Mouse (Mus musculus) forebrain, embryonic 12.5 days (tissue): ENCODE results near the gene Ezh1. TPM values are rescaled to one million over a fixed set of nuclear protein-coding genes. Genes with fewer than 3 reads are reported as not detected.

Experiments
- ATAC-seq: fragments of 200-750 bp; cut with Nextera tagmentation; 2 replicates; pipeline ENCODE4 v1.8.0; 2017; ENCODE audit warnings: moderate TSS enrichment; ENCODE audit not compliant: low FRiP score
- H3K27ac ChIP-seq: fragments of 300-500 bp; sonication (generic); 2 replicates; pipeline ENCODE4 v1.5.1; 2016; ENCODE audit warnings: mild to moderate bottlenecking
- H3K27me3 ChIP-seq: fragments of 300-500 bp; sonication (generic); 2 replicates; pipeline ENCODE4 v1.6.1; 2016; ENCODE audit warnings: mild to moderate bottlenecking
- H3K36me3 ChIP-seq: fragments of 300-500 bp; sonication (generic); replicated peaks from 2 replicates; pipeline ENCODE4 v1.6.1; 2016; ENCODE audit warnings: mild to moderate bottlenecking
- H3K4me1 ChIP-seq: fragments of 300-500 bp; sonication (generic); 2 replicates; pipeline ENCODE4 v1.6.1; 2016
- H3K4me2 ChIP-seq: fragments of 300-500 bp; sonication (generic); 2 replicates; pipeline ENCODE4 v1.6.1; 2016; ENCODE audit warnings: mild to moderate bottlenecking, moderate library complexity
- H3K4me3 ChIP-seq: fragments of 300-500 bp; sonication (generic); replicated peaks from 2 replicates; pipeline ENCODE4 v1.5.1; 2016; ENCODE audit warnings: mild to moderate bottlenecking
- H3K9ac ChIP-seq: fragments of 300-500 bp; sonication (generic); 2 replicates; pipeline ENCODE4 v1.6.1; 2016; ENCODE audit warnings: mild to moderate bottlenecking
- H3K9me3 ChIP-seq: fragments of 300-500 bp; sonication (generic); 2 replicates; pipeline ENCODE4 v1.6.1; 2016
- WGBS: fragments of 180-500 bp; shearing (Covaris S2); methylation state at CpG from one replicate; pipeline ENCODE4 v1.1.7; 2016; 5-methylcytosine and 5-hydroxymethylcytosine counted together
- polyA plus RNA-seq: library from polyadenylated mRNA; unstranded; fragments of >200 nt; fragmentation: Nextera tagmentation; extraction: Ambion mirVana; gene quantifications from 2 replicates; pipeline ENCODE4 v1.2.1, GENCODE M21; 2016

The Ezh1 gene
- polyA plus RNA-seq: 11.1 and 12.5 TPM in 2 replicates

DNA sequence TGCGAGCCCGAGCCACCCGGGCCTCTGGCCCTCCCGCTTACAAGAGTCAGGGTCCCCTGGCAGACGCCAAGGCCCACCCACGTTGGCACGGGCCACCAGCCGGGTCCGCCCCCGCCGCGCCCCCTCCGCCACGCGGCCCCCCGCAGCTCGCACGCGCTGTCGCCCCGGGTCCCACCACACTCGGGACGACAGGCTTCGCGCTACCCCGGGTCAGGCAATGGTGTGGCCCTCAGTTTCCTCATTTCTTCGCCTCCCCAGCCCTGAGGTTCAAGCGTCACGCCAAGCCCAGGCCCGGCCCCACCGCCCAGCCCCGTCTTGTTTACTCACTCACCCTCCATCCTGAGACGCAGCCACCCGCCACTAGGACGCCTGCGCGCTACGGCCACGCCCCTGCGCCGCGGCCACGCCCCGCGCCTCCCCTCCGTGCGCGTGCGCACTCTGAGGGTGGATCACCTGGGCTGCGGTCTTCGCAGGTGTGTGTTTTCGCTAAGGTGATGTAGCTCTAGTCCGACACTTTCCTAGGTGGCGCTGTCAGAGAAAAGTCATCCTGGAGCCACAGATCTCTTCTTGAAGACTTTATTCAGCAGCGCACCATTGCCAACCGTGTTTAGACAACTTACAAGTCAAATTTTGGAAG, at the start of gene Ezh1:
TSS of gene Ezh1 (minus strand) at position 399 of the 637 bp plus-strand sequence.
- Histone ChIP-seq H3K4me1 (peaks cover 28% of the 10 kb centered on the region), H3K36me3 (no peaks in the 10 kb centered on the region), H3K27me3 (peaks cover 18% of the 10 kb centered on the region), H3K9me3 (no peaks in the 10 kb centered on the region), H3K4me2 (peak within 1 kb of the TSS; percentile 99), H3K9ac (peak within 1 kb of the TSS; percentile 84), H3K4me3 (peak within 1 kb of the TSS; percentile 81), H3K27ac (no peak within 1 kb of the TSS)
- peak; percentile 91 for ATAC-seq
- under 1% methylated on average over 54 of the region's 56 CpGs for WGBS

DNA sequence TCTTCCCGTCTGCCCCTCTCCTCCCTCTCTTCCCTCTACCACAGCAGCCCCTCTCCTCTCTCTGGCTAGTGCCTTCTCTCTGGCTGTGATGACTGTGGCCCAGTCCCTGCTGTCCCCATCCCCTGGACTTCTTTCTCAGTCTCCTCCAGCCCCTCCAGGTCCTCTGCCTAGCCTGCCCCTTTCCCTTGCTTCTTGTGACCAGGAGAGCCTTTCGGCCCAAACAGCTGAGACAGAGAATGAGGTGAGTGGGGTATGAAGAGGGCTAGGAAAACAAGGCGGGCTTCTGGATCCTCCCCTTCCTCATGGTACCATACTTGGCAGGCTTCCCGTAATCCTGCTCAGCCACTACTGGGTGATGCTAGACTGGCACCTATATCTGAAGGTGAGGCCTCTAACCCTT, 49.0 kb upstream of the Ezh1 start:
- Histone ChIP-seq H3K9ac (no peak overlapping the region), H3K36me3 (no peaks in the 10 kb centered on the region), H3K4me2 (no peak overlapping the region), H3K27ac (0 out of 2 replicates have a peak overlapping the region, but pooled peaks have one; percentile 15), H3K27me3 (peaks cover 15% of the 10 kb centered on the region), H3K4me3 (no peak overlapping the region), H3K9me3 (no peaks in the 10 kb centered on the region), H3K4me1 (peaks cover 29% of the 10 kb centered on the region)
- ATAC-seq: no peak
- 72% methylated on average over 4 of the region's 4 CpGs for WGBS

DNA sequence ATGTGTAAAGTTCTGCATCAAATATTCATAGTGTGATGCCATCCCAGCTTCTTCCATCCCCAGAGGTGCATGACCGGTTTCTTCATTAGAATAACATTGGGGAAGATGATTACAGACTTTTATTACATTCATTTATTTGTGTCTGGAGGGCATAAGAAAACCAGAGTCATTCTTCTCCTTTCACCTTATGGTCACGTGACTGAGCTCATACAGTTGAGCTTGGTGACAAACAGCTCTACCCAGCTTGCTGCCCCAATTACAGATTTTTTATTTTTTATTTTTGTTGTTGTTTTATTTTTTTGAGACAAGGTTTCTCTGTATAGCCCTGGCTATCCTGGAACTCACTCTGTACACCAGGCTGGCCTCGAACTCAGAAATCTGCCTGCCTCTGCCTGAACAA, 46.2 kb upstream of the Ezh1 start:
- no peak for ATAC-seq
- 88% methylated on average over 3 of the region's 3 CpGs for WGBS
- no peak overlapping the region for H3K4me2 ChIP-seq
- H3K9me3 ChIP-seq: no peaks in the 10 kb centered on the region
- H3K4me3 ChIP-seq: no peak overlapping the region
- H3K36me3 ChIP-seq: no peaks in the 10 kb centered on the region
- H3K4me1 ChIP-seq: peaks cover 14% of the 10 kb centered on the region
- peaks cover 26% of the 10 kb centered on the region; the same call in 1 of the 2 replicates for H3K27me3 ChIP-seq
- H3K27ac ChIP-seq: no peak overlapping the region
- no peak overlapping the region for H3K9ac ChIP-seq

DNA sequence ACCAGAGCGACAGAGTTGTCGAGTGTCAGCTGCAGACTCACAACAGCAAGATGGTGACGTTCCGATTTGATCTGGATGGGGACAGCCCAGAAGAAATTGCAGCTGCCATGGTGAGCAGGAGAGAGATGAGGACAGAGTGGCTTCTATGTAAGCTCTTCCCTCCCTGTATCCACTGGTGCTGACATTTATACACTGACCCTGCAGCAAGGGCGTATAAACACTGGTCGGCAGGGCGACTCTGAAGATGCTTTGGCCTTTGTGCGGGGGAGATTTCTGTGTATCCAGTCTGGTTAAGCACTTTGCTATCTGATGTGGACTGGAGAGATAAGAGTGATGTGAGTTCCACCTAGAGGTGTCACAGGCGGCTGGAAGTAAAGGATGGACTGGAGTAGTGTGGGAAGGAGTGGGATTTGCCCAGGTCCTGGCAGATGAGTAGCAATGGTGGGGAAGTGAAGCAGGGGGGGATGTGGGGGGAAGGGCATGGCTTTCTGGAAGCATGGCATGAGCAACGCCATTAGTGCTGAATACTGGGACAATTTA, 43.4 kb upstream of the Ezh1 start:
- H3K36me3 ChIP-seq: no peaks in the 10 kb centered on the region
- H3K4me3 ChIP-seq: no peak overlapping the region
- H3K27ac ChIP-seq: no peak overlapping the region
- no peaks in the 10 kb centered on the region for H3K9me3 ChIP-seq
- H3K9ac ChIP-seq: no peak overlapping the region; the same call in 1 of the 2 replicates
- H3K4me2 ChIP-seq: no peak overlapping the region
- no peak for ATAC-seq
- H3K4me1 ChIP-seq: peaks cover 10% of the 10 kb centered on the region
- peaks cover 43% of the 10 kb centered on the region for H3K27me3 ChIP-seq
- 33% methylated on average over 10 of the region's 10 CpGs for WGBS

DNA sequence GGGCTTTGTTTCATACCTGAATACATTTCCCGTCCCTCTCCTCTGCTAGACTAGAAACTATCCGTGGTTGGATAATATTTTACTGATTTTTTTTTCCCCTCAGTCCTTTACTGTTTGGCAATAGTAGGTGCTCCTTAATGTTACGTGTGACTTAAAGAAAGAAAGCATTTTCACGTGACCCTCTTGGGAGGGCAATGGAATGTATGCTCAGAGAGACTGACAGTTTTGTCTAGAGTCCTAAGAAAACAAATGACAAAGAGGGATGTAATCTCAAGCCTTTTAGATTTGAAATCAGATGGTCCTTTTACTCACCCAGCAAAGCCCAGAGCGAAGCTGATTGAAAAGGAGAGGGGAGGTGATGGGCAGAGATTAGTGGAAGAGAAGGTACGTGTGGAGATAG, 39.6 kb upstream of the Ezh1 start:
- no peak overlapping the region for H3K4me3 ChIP-seq

DNA sequence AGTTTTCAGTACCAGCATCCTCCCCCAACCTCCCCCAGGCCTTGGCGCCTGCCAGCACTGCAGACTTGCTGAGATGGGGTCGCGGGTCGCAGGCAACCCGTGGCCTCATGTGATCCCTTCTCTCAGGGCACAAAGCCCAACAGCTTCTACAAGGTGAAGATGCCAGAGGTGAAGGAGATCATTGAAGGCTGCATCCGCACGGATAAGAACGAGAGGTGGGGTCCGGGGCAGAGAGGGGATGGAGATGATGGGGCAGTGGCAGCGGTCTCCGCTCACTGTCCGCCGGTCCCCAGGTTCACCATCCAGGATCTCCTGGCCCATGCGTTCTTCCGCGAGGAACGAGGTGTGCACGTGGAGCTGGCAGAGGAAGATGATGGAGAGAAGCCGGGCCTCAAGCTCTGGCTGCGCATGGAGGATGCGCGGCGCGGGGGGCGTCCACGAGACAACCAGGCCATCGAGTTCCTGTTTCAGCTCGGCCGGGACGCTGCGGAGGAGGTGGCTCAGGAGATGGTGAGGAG, 38.8 kb upstream of the Ezh1 start:
- Histone ChIP-seq H3K36me3 (no peaks in the 10 kb centered on the region), H3K27ac (no peak overlapping the region), H3K4me3 (peak overlapping the region; percentile 32), H3K9me3 (no peaks in the 10 kb centered on the region), H3K4me1 (peaks cover 47% of the 10 kb centered on the region), H3K4me2 (peak overlapping the region; percentile 54), H3K27me3 (peaks cover 77% of the 10 kb centered on the region), H3K9ac (no peak overlapping the region)
- no peak for ATAC-seq
- WGBS: 2% methylated on average over 31 of the region's 31 CpGs

More for the DNA sequence above, 39.6 kb upstream of the Ezh1 start:
- Histone ChIP-seq H3K27ac (no peak overlapping the region), H3K9me3 (no peaks in the 10 kb centered on the region), H3K9ac (no peak overlapping the region), H3K4me1 (peaks cover 38% of the 10 kb centered on the region), H3K36me3 (no peaks in the 10 kb centered on the region), H3K4me2 (no peak overlapping the region), H3K27me3 (peaks cover 77% of the 10 kb centered on the region)
- WGBS: 17% methylated on average over 6 of the region's 6 CpGs
- ATAC-seq: no peak

DNA sequence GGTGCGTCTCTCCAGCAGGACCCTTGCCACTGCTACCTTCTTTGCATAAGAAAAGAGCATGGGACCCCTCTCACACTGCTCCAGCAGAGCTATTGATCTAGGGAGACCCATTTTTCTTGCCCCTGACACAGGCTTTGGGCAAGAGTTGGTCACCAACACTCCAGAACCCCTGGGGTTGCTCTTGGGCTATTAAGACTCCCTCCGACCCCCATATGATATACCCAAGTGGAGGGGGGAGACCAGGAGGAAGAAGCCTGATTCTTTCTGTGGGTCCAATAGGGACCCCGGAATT, 37.7 kb upstream of the Ezh1 start:
- Histone ChIP-seq H3K9me3 (no peaks in the 10 kb centered on the region), H3K4me1 (peaks cover 56% of the 10 kb centered on the region), H3K27ac (no peak overlapping the region), H3K4me2 (no peak overlapping the region), H3K27me3 (peaks cover 70% of the 10 kb centered on the region), H3K4me3 (peak overlapping the region; percentile 10; the same call in 1 of the 2 replicates), H3K9ac (no peak overlapping the region), H3K36me3 (no peaks in the 10 kb centered on the region)
- ATAC-seq: no peak
- 3% methylated on average over 3 of the region's 3 CpGs for whole genome bisulfite sequencing

DNA sequence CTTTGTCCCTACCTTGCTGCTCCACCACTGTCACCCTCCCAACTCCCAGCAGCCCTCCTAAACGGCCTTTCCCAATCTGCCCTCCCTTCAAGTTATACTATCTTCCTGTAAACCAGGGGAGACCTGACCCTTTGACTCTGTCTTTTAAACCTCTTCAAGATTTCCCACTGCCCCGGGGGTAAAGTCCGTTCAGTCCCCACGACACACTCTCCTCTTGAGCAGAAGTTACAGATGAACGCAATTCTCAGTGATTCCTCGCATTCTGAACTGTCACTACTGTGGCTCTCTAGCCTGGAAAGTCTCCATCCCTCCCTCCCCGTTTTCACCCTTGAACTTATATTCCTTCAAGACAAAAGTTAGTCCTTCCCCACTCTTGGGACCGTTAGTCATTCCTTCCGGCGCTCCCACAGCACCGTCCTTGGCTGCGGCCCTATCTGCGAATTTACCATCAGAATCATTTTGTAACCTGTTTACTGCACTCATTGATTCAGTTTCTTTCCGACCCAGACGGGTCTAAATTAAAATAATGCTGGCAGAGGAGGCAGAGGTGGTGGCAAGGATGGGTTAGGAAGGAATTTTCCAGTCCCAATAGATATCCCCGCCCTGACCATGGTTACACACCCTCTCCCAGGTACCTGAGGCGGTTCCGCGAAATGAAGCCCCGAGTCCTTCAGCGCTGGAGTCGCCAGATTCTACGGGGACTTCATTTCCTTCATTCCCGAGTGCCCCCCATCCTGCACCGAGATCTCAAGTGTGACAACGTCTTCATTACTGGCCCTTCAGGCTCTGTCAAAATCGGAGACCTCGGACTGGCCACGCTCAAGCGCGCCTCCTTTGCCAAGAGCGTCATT, 37.1 kb upstream of the Ezh1 start:
- peaks cover 59% of the 10 kb centered on the region for H3K4me1 ChIP-seq
- peak overlapping the region; percentile 96; the same call in 1 of the 2 replicates for H3K4me2 ChIP-seq
- H3K9ac ChIP-seq: no peak overlapping the region
- ATAC-seq: no peak
- 2% methylated on average over 32 of the region's 32 CpGs for WGBS
- H3K4me3 ChIP-seq: peak overlapping the region; percentile 10; the same call in 1 of the 2 replicates
- H3K9me3 ChIP-seq: no peaks in the 10 kb centered on the region
- H3K27me3 ChIP-seq: peaks cover 64% of the 10 kb centered on the region
- H3K27ac ChIP-seq: no peak overlapping the region
- peaks cover 5% of the 10 kb centered on the region; the same call in 1 of the 2 replicates for H3K36me3 ChIP-seq

DNA sequence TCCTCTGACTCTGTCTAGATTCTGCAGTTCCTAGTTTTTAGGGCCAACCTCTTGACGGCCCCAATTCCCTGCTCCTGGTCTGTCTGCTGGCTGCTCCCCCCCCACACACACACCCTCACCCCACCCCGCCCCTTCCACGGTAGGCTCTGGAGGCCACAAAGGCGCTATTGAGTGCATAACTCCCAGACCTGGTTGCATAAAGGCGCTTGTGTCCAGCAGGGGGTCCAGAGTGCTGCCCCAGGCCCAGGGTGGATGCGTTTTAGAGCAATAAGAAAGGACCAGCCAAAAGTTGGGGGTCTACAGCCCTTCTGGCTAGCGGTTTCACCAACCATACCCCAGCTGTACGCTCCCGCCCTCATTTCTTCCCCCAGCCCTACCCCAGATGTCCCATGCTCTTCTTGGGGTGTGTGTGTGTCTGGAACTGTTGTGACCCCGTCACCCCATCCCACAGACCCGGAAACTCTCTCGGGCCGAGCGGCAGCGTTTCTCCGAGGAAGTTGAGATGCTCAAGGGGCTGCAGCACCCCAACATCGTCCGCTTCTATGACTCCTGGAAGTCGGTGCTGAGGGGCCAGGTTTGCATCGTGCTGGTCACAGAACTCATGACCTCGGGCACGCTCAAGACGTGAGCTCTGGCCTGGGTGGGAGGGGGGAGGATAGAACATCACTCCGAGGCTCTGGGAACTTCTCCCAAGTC, 36.2 kb upstream of the Ezh1 start:
- peaks cover 9% of the 10 kb centered on the region; the same call in 1 of the 2 replicates for H3K36me3 ChIP-seq
- under 1% methylated on average over 24 of the region's 24 CpGs for WGBS
- peaks cover 59% of the 10 kb centered on the region for H3K4me1 ChIP-seq
- peak overlapping the region; percentile 33 for H3K9ac ChIP-seq
- no peak for ATAC-seq
- peak overlapping the region; percentile 20 for H3K4me3 ChIP-seq
- no peak overlapping the region for H3K27ac ChIP-seq
- peaks cover 61% of the 10 kb centered on the region for H3K27me3 ChIP-seq
- no peaks in the 10 kb centered on the region for H3K9me3 ChIP-seq
- peak overlapping the region; percentile 96 for H3K4me2 ChIP-seq

DNA sequence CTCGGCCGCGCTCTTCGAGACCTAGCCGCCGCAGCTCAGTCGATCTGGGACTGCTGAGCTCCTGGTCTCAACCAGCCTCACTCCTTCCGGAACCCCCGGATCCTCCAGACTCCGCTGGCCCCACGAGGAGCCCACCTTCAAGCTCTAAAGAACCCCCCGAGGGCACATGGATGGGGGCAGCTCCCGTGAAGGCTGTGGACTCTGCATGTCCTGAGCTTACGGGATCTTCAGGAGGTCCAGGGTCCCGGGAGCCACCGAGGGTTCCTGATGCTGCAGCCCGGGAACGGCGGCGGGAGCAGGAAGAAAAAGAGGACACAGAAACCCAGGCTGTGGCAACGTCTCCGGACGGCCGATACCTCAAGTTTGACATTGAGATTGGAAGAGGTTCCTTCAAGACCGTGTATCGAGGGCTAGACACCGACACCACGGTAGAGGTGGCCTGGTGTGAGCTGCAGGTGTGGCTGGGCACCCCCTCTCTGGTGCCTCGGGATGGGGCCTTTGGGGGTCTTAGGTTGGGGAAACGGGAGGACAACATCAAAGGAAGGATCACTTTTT, 34.6 kb upstream of the Ezh1 start:
- peaks cover 11% of the 10 kb centered on the region; the same call in 1 of the 2 replicates for H3K36me3 ChIP-seq
- H3K9me3 ChIP-seq: no peaks in the 10 kb centered on the region
- peak overlapping the region; percentile 96 for H3K4me2 ChIP-seq
- 0 out of 2 replicates have a peak overlapping the region, but pooled peaks have one; percentile 38 for H3K27ac ChIP-seq
- no peak for ATAC-seq
- WGBS: 0% methylated on average over 30 of the region's 30 CpGs
- H3K27me3 ChIP-seq: peaks cover 50% of the 10 kb centered on the region
- H3K4me1 ChIP-seq: peaks cover 59% of the 10 kb centered on the region
- H3K9ac ChIP-seq: peak overlapping the region; percentile 67
- peak overlapping the region; percentile 49 for H3K4me3 ChIP-seq

DNA sequence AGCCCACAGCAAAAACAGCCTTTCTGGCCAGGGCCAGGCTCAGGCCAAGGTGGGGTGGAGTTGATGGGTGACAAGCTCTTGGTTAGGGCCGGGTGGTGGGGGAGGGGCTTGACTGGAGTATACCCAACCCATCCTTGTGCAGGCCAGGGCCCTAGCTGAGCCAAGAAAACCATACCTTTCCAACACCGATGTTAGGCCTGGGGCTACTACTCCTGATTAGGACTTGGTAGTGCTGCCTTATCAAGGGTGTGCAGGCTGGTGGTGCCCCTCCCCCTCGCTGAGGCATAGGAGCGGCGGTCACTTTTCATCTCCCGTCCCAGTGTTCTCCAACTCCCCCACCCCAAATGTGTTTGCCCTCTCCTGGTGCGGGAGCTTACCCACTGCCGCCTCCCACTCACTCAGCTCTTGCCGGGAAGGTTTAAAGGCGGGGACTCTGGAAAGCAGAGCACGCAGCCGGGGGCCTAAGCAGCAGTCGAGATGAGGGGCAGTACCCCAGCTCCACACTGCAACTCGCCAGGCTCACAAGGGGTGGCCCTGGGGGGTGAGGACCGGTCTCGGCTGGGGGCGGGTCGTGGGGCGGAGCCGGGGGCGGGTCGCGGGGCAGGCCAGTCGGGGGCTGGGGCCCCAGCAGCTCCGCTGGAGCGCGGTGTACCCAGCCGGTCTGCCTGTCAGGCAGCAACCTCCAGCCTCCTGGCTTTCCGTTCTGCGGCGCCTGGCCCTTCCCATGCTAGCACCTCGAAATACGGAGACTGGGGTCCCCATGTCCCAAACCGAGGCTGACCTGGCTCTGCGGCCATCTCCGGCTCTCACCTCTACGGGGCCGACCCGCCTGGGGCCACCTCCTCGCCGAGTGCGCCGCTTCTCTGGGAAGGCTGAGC, 33.9 kb upstream of the Ezh1 start, which contains the start of gene Wnk4:
TSS of gene Wnk4 (plus strand) at position 620 of the 878 bp plus-strand sequence.
- H3K9me3 ChIP-seq: no peaks in the 10 kb centered on the region
- H3K4me2 ChIP-seq: peak within 1 kb of the TSS; percentile 96
- peaks cover 14% of the 10 kb centered on the region; the same call in 1 of the 2 replicates for H3K36me3 ChIP-seq
- peak; percentile 84 for ATAC-seq
- H3K4me1 ChIP-seq: peaks cover 54% of the 10 kb centered on the region
- under 1% methylated on average over 43 of the region's 43 CpGs for WGBS
- peak within 1 kb of the TSS; percentile 49 for H3K4me3 ChIP-seq
- H3K27ac ChIP-seq: 0 out of 2 replicates have a peak within 1 kb of the TSS, but pooled peaks have one; percentile 38
- peak within 1 kb of the TSS; percentile 67 for H3K9ac ChIP-seq
- H3K27me3 ChIP-seq: peaks cover 43% of the 10 kb centered on the region
